Mouse (Mus musculus) cerebellum, adult 2 months (tissue): ENCODE measurements around the gene Ptges3l. TPM values are rescaled to one million over a fixed set of nuclear protein-coding genes. Genes with fewer than 3 reads are reported as not detected.

Source experiments
- DNase-seq, 2 experiments: peaks; one replicate each; pipeline ENCODE4 v3.0.0; 2021
- H3K27ac ChIP-seq: fragments of 200-500 bp; 2 replicates; pipeline ENCODE4 v1.5.1; 2012; ENCODE audit warnings: low read length, control low read depth, inconsistent platforms; ENCODE audit not compliant: insufficient read depth
- H3K27me3 ChIP-seq: fragments of 200-500 bp; 2 replicates; pipeline ENCODE4 v1.6.1; 2012; ENCODE audit warnings: inconsistent platforms, mild to moderate bottlenecking, low read length, moderate library complexity; ENCODE audit not compliant: control insufficient read depth, insufficient read depth
- H3K4me1 ChIP-seq: fragments of 200-500 bp; 2 replicates; pipeline ENCODE4 v1.6.1; 2011; ENCODE audit warnings: low read length; ENCODE audit not compliant: control insufficient read depth, insufficient read depth
- H3K4me3 ChIP-seq: fragments of 200-500 bp; replicated peaks from 2 replicates; pipeline ENCODE3; 2011; ENCODE audit warnings: mild to moderate bottlenecking, low read depth, low read length, control low read depth; ENCODE audit not compliant: insufficient read depth
- CTCF ChIP-seq: fragments of 200-500 bp; IDR thresholded peaks from 2 replicates; pipeline ENCODE4 v1.5.1; 2011; ENCODE audit warnings: low read depth, mild to moderate bottlenecking, control low read depth, low read length, moderate library complexity, borderline replicate concordance; ENCODE audit not compliant: insufficient read depth
- POLR2A ChIP-seq: fragments of 200-500 bp; IDR thresholded peaks from 2 replicates; pipeline ENCODE4 v1.6.1; 2011; ENCODE audit warnings: low read length, control low read depth, borderline replicate concordance; ENCODE audit not compliant: insufficient read depth
- WGBS: fragments of 180-500 bp; shearing (Covaris S2); methylation state at CpG from one replicate; pipeline ENCODE4 v1.1.7; 2018; 5-methylcytosine and 5-hydroxymethylcytosine counted together
- polyA plus RNA-seq: library from polyadenylated mRNA; depleted of rRNA; stranded (reverse); fragments of >200 nt; gene quantifications from 2 replicates; pipeline ENCODE4 v1.2.3, GENCODE M21; 2012

Gene Ptges3l
- polyA plus RNA-seq, 1 experiment = 1.8 TPM

- H3K4me1 ChIP-seq = peaks cover 9% of the 10 kb centered on the region
- 61% methylated on average over 8 of the region's 8 CpGs for WGBS
- H3K4me3 ChIP-seq = peak overlapping the region; percentile 98
- no peak for DNase-seq
- H3K27ac ChIP-seq = no peak overlapping the region
- TF ChIP-seq CTCF = no peak
- TF ChIP-seq POLR2A = no peak
- H3K27me3 ChIP-seq = no peaks in the 10 kb centered on the region
Measured at GRCm38 (mm10) chr11:101426165-101426564, 1.0 kb upstream of the Ptges3l start.

- WGBS = 2% methylated on average over 23 of the region's 23 CpGs
- Histone ChIP-seq H3K27me3 (no peaks in the 10 kb centered on the region), H3K27ac (peak within 1 kb of the TSS; percentile 78), H3K4me3 (peak within 1 kb of the TSS; percentile 98), H3K4me1 (peaks cover 9% of the 10 kb centered on the region)
- no peak for TF ChIP-seq CTCF
- no peak for TF ChIP-seq POLR2A
- DNase-seq = no peak
Measured at GRCm38 (mm10) chr11:101424105-101424851, 855 bp downstream of the Ptges3l start, which contains the start of gene Gm27029. Gm27029 (minus strand) TSS chr11:101424796.

- peaks cover 4% of the 10 kb centered on the region for H3K4me1 ChIP-seq
- no peak for DNase-seq
- no peak overlapping the region for H3K27ac ChIP-seq
- WGBS = 91% methylated on average over 5 of the region's 5 CpGs
- no peak overlapping the region for H3K4me3 ChIP-seq
- TF ChIP-seq POLR2A = no peak
- no peaks in the 10 kb centered on the region for H3K27me3 ChIP-seq
Measured at GRCm38 (mm10) chr11:101420148-101420547, 5.0 kb downstream of the Ptges3l start.

- H3K27ac ChIP-seq = no peak overlapping the region
- no peak overlapping the region for H3K4me3 ChIP-seq
- H3K4me1 ChIP-seq = peaks cover 4% of the 10 kb centered on the region
- H3K27me3 ChIP-seq = no peaks in the 10 kb centered on the region
- 33% methylated on average over 3 of the region's 3 CpGs for WGBS
- no peak for DNase-seq
- TF ChIP-seq POLR2A = no peak
- TF ChIP-seq CTCF = no peak
Measured at GRCm38 (mm10) chr11:101419610-101420009, 5.5 kb downstream of the Ptges3l start.

DNA sequence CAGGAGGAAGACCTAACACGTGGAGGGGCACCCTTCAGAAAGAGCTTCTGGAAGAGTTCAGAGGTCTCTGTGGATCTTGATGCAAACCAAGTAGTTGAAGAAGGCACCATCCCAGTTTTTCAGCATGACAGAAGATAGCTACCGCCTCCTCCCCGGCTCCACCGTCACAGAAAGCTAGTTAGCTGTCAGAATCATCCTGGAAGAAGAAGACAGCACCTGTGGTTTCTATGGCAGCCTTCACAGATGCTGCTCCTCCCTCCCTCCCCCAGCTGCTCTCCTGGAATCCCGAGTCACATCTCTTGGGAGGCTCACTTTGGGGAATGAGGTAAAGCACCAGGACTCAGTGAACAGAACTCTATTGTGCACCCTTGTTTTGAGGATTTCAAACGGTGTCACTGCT, 6.1 kb downstream of the Ptges3l start:
- Histone ChIP-seq H3K27ac (no peak overlapping the region), H3K4me1 (no peaks in the 10 kb centered on the region; the same call in 1 of the 2 replicates), H3K27me3 (no peaks in the 10 kb centered on the region), H3K4me3 (no peak overlapping the region)
- TF ChIP-seq CTCF (no peak), POLR2A (no peak)
- 48% methylated on average over 6 of the region's 6 CpGs for WGBS
- no peak for DNase-seq

DNA sequence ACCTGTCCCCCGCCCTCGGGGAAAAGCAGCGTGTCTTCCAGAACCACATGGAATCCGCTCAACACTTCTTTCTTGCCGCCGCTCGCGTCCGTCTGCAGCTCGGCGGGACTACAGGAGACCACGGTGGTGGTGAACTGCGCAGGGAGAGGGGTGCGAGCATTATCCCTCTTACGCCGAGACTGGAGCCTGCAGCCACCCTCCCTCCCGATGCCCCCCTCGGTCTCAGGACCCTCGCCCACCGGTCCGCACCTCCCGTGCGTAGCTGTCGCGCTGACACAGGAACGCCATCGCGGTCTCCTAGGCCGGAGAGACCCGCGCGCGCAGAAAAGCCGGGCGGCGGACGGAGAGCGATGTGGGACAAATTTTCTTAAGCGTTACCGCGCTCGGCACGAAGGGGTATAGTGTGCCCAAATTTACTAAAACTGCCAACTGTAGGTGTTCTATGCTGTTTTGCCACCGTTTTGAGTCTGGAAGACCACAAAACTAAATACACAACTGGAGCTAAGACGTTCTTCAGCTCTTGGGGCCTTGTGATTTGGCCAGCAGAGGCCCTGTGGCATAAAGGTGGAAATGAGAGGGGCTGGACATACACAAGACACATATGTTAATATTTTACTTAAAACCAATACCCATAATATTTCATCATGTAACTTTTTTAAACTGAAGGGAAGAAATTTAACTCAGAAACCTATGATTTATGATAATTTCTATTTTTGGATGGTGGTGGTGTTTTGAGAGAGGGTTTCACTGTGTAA, 7.9 kb downstream of the Ptges3l start, which contains the start of gene Aarsd1:
TSS of gene Aarsd1 (minus strand) at position 515 of the 755 bp plus-strand sequence.
- Histone ChIP-seq H3K4me1 (no peaks in the 10 kb centered on the region), H3K27ac (peak within 1 kb of the TSS; percentile 60), H3K27me3 (no peaks in the 10 kb centered on the region), H3K4me3 (peak within 1 kb of the TSS; percentile 90)
- DNase-seq = peak; percentile 90 to 95
- under 1% methylated on average over 45 of the region's 45 CpGs for WGBS
- TF ChIP-seq CTCF = no peak
- TF ChIP-seq POLR2A = peak; percentile 77

DNA sequence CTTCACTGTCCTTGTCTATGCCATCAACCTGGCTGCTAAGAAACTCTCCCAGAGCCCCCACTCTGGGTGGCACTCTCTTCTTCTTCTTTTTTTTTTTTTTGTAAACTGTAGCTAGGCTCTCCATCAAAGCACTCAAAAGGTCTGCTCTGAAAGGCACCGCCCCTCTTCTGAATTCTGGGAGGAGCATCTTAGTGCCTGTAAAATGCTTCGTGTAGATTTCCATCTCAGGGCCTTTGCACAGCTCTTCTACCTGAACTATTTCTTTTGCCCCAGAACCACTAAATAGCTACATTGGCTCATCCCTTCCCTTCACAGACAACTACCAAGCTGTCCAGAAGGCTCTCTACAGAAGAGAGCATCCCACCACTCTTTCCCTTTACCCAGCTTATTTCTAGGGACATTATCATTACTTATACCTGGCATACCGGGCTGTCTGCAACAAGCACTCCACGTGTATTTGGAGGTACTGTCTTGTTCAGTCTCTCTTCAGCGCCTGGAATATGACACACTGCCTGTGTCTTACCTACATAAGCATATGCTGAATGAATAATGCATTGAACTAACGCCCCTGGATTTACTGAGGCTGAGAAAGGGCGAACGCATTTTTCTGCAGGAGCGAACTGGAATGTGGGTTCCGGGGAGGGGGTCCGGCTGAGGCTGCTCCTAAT, 8.6 kb downstream of the Ptges3l start:
- H3K27me3 ChIP-seq = no peaks in the 10 kb centered on the region
- TF ChIP-seq CTCF = no peak
- TF ChIP-seq POLR2A = no peak
- DNase-seq = no peak
- peak overlapping the region; percentile 55; the same call in 1 of the 2 replicates for H3K27ac ChIP-seq
- WGBS = 1% methylated on average over 11 of the region's 11 CpGs
- H3K4me3 ChIP-seq = peak overlapping the region; percentile 90
- H3K4me1 ChIP-seq = no peaks in the 10 kb centered on the region
